Mouse (Mus musculus): ENCODE results near the gene Ctnnbip1. TPM values are rescaled to one million over a fixed set of nuclear protein-coding genes. Genes with fewer than 3 reads are reported as not detected.

The Ctnnbip1 gene
- polyA plus RNA-seq, 1 experiment: 27.2 TPM

- peak overlapping the region; percentile 33; the same call in 1 of the 2 replicates for H3K27ac ChIP-seq (ENCODE audit: insufficient read depth, low read depth, low read length)
- peaks cover 10% of the 10 kb centered on the region; the same call in 1 of the 2 replicates for H3K4me1 ChIP-seq (ENCODE audit: control insufficient read depth, insufficient read depth, insufficient read length, low read length)
- no peak overlapping the region; the same call in 1 of the 2 replicates for H3K4me3 ChIP-seq (ENCODE audit: low read depth, low read length)
- 87% methylated on average over 12 of the region's 12 CpGs for WGBS
- H3K27me3 ChIP-seq (ENCODE audit: control insufficient read depth, insufficient read depth, low read length): no peaks in the 10 kb centered on the region
- H3K36me3 ChIP-seq (ENCODE audit: control insufficient read depth, insufficient read depth, low read length): peaks cover 29% of the 10 kb centered on the region
- no peak for TF ChIP-seq CTCF (IDR thresholded peaks at IDR 0.05; ENCODE audit: extremely low read depth, insufficient read length, insufficient replicate concordance, low read depth, low read length)
- TF ChIP-seq POLR2A (IDR thresholded peaks at IDR 0.05; ENCODE audit: low read depth, low read length): no peak
Observed at GRCm38 (mm10) chr4:149487729-149488128, 30.3 kb upstream of the Ctnnbip1 start.

DNA sequence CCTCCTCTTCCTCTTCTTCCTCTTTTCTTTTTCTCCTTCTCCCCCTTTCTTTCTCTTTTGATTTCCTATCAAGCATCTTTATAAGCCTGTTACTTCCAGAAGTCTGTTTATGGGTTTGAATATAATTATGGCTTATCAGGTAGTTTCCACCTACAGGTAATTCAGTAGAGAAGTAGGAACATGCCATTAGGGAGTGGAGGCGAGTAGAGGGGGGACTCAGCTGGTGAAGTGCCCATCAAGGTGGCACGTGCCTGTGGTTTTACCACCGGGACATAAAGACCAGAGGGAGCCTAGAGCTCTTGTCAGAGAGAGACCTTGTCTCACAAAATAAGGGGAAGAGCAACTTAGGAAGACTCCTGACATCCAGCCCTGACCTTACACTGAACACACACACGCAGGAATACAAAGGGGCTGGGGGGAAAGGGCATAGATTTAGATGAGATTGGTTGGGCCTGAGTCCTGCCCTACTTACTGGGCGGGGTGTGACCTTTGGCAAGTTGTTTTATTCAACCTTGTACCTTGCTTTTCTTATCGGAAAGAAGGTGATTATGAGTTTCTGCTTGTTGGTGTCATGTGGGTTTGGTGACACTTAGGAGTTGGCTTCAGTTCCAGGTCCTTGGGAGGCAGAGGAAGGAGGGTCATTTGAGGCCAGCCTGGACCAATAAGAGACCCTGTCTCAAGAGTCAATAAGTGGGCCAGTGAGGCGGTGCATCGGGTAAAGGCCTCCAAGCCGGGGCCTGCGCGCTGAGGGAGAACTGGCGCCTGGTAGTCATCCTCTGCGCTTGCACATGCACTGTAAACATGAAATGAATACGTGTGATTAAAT lies 28.4 kb upstream of the Ctnnbip1 start:
- TF ChIP-seq POLR2A (IDR thresholded peaks at IDR 0.05; ENCODE audit: low read depth, low read length) (no peak), CTCF (IDR thresholded peaks at IDR 0.05; ENCODE audit: extremely low read depth, insufficient read length, insufficient replicate concordance, low read depth, low read length) (no peak)
- Histone ChIP-seq H3K36me3 (ENCODE audit: control insufficient read depth, insufficient read depth, low read length) (peaks cover 43% of the 10 kb centered on the region), H3K27me3 (ENCODE audit: control insufficient read depth, insufficient read depth, low read length) (no peaks in the 10 kb centered on the region), H3K27ac (ENCODE audit: insufficient read depth, low read depth, low read length) (peak overlapping the region; percentile 98), H3K4me3 (ENCODE audit: low read depth, low read length) (peak overlapping the region; percentile 7; the same call in 1 of the 2 replicates), H3K4me1 (ENCODE audit: control insufficient read depth, insufficient read depth, insufficient read length, low read length) (peaks cover 4% of the 10 kb centered on the region; the same call in 1 of the 2 replicates)
- WGBS: 26% methylated on average over 14 of the region's 14 CpGs

DNA sequence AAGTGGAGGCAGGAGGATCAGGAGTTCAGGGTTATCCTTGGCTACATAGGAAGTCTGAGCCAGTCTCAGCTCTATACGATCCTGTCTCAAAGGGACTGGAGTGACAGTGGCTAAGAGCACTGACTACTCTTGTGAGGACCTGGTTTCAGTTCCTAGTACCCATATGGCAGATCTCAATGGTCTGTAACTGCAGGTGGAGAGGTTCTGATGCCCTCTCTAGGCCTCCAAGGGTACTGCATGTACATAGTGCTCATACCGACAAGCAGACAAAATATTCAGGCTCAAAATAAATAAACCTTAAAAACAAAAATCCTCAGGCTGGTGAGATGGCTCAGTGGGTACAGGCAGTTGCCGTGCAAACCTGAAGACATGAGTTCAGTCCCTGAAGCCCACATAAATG lies 26.9 kb upstream of the Ctnnbip1 start:
- H3K4me1 ChIP-seq (ENCODE audit: control insufficient read depth, insufficient read depth, insufficient read length, low read length): peaks cover 4% of the 10 kb centered on the region; the same call in 1 of the 2 replicates
- no peaks in the 10 kb centered on the region for H3K27me3 ChIP-seq (ENCODE audit: control insufficient read depth, insufficient read depth, low read length)
- H3K36me3 ChIP-seq (ENCODE audit: control insufficient read depth, insufficient read depth, low read length): peaks cover 56% of the 10 kb centered on the region
- H3K27ac ChIP-seq (ENCODE audit: insufficient read depth, low read depth, low read length): no peak overlapping the region
- no peak overlapping the region for H3K4me3 ChIP-seq (ENCODE audit: low read depth, low read length)
- 97% methylated on average over 3 of the region's 3 CpGs for WGBS
- no peak for TF ChIP-seq CTCF (IDR thresholded peaks at IDR 0.05; ENCODE audit: extremely low read depth, insufficient read length, insufficient replicate concordance, low read depth, low read length)
- TF ChIP-seq POLR2A (IDR thresholded peaks at IDR 0.05; ENCODE audit: low read depth, low read length): no peak

DNA sequence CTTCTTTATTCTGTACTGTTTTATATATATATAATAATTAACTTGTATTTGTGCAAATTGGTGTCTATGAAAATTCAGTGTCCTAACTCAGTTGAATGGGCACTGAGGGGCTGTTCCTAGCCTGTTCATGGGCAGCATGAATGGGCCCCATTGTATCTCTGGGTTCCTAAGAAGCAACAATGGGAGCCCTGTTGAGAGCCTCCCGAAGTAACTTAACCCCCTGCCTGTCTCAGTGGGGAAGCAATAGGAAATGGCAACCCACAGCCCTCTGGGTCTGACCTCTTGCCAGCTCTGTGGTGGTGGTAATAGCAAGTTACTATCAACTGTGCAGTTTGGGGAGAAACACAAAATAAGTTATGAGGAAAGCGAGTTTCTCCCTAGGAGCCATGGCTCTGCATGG lies 21.4 kb upstream of the Ctnnbip1 start:
- H3K4me3 ChIP-seq (ENCODE audit: low read depth, low read length): no peak overlapping the region
- no peaks in the 10 kb centered on the region for H3K27me3 ChIP-seq (ENCODE audit: control insufficient read depth, insufficient read depth, low read length)
- H3K36me3 ChIP-seq (ENCODE audit: control insufficient read depth, insufficient read depth, low read length): peaks cover 67% of the 10 kb centered on the region
- TF ChIP-seq POLR2A (IDR thresholded peaks at IDR 0.05; ENCODE audit: low read depth, low read length) (no peak), CTCF (IDR thresholded peaks at IDR 0.05; ENCODE audit: extremely low read depth, insufficient read length, insufficient replicate concordance, low read depth, low read length) (no peak)
- WGBS: 67% methylated on average over 2 of the region's 2 CpGs
- H3K27ac ChIP-seq (ENCODE audit: insufficient read depth, low read depth, low read length): no peak overlapping the region
- no peaks in the 10 kb centered on the region for H3K4me1 ChIP-seq (ENCODE audit: control insufficient read depth, insufficient read depth, insufficient read length, low read length)

DNA sequence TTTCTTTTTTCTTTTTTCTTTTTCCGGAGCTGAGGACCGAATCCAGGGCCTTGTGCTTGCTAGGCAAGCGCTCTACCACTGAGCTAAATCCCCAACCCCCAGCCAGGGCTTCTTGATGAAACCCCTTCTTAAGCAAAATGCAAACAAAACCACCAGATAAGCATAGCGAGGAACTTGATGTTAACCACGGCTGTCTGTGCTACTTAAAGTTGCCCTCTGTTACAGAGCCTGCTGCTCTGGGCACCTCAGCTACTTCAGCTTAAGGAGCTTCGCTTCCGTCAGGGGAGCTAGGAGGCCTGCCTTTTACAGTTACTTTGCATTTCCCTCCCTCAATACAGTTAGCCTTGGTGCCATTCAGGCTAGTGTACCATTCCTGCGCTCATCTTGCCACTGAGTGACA lies 19.1 kb upstream of the Ctnnbip1 start:
- peaks cover 63% of the 10 kb centered on the region for H3K36me3 ChIP-seq (ENCODE audit: control insufficient read depth, insufficient read depth, low read length)
- 83% methylated on average over 8 of the region's 8 CpGs for WGBS
- H3K4me3 ChIP-seq (ENCODE audit: low read depth, low read length): no peak overlapping the region
- H3K27ac ChIP-seq (ENCODE audit: insufficient read depth, low read depth, low read length): no peak overlapping the region
- no peak for TF ChIP-seq CTCF (IDR thresholded peaks at IDR 0.05; ENCODE audit: extremely low read depth, insufficient read length, insufficient replicate concordance, low read depth, low read length)
- TF ChIP-seq POLR2A (IDR thresholded peaks at IDR 0.05; ENCODE audit: low read depth, low read length): no peak
- no peaks in the 10 kb centered on the region for H3K4me1 ChIP-seq (ENCODE audit: control insufficient read depth, insufficient read depth, insufficient read length, low read length)
- H3K27me3 ChIP-seq (ENCODE audit: control insufficient read depth, insufficient read depth, low read length): no peaks in the 10 kb centered on the region

DNA sequence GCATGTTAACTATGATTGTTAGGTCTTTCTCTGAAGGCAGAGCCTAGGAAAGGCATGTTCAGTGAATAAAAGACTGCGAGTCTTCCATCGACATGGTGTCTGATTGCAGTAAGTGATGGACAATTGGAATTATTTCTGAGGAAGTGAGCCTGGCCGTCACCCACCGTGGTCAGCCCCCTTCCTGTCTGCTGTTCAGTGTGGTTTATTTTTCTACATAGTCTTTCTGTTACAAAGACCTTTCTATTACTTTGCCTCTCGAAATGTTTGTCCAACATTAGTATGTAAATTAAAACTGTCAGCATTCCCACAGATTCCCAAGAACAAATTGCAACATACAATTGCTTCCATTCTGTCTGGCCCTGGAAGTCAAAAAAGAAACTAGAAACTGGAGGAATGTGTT lies 18.2 kb upstream of the Ctnnbip1 start:
- no peaks in the 10 kb centered on the region for H3K4me1 ChIP-seq (ENCODE audit: control insufficient read depth, insufficient read depth, insufficient read length, low read length)
- WGBS: 82% methylated on average over 5 of the region's 5 CpGs
- no peak overlapping the region for H3K4me3 ChIP-seq (ENCODE audit: low read depth, low read length)
- peaks cover 58% of the 10 kb centered on the region for H3K36me3 ChIP-seq (ENCODE audit: control insufficient read depth, insufficient read depth, low read length)
- H3K27me3 ChIP-seq (ENCODE audit: control insufficient read depth, insufficient read depth, low read length): no peaks in the 10 kb centered on the region
- H3K27ac ChIP-seq (ENCODE audit: insufficient read depth, low read depth, low read length): no peak overlapping the region
- no peak for TF ChIP-seq POLR2A (IDR thresholded peaks at IDR 0.05; ENCODE audit: low read depth, low read length)
- no peak for TF ChIP-seq CTCF (IDR thresholded peaks at IDR 0.05; ENCODE audit: extremely low read depth, insufficient read length, insufficient replicate concordance, low read depth, low read length)

DNA sequence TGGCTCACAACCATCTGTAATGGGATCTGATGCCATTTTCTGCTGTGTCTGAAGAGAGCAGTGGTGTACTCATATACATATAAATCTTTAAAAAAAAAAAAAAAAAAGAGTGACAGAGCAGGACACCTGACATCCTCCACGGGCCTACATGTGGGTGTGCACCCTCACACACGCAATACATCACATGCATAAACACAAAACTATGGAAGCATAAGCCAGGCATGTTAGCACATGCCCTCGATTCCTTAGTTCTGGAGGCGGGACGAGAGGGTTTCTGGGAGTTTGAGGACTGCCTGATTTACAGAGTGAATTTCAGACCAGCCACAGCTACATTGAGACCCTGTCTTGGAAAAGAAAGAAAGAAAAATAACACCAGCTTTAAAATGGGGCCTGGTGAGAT lies 13.7 kb upstream of the Ctnnbip1 start:
- Histone ChIP-seq H3K4me1 (ENCODE audit: control insufficient read depth, insufficient read depth, insufficient read length, low read length) (peaks cover 9% of the 10 kb centered on the region; the same call in 1 of the 2 replicates), H3K27me3 (ENCODE audit: control insufficient read depth, insufficient read depth, low read length) (no peaks in the 10 kb centered on the region), H3K36me3 (ENCODE audit: control insufficient read depth, insufficient read depth, low read length) (peaks cover 23% of the 10 kb centered on the region), H3K27ac (ENCODE audit: insufficient read depth, low read depth, low read length) (no peak overlapping the region), H3K4me3 (ENCODE audit: low read depth, low read length) (no peak overlapping the region)
- WGBS: 86% methylated on average over 5 of the region's 5 CpGs
- TF ChIP-seq CTCF (IDR thresholded peaks at IDR 0.05; ENCODE audit: extremely low read depth, insufficient read length, insufficient replicate concordance, low read depth, low read length) (no peak), POLR2A (IDR thresholded peaks at IDR 0.05; ENCODE audit: low read depth, low read length) (no peak)

Measured in small intestine, adult 2 months (tissue).